Mouse (Mus musculus) right cerebral cortex, postnatal 14 days (tissue): Measurements from ENCODE around the gene Gp5.
"Not testable (repeated sequence)": the region's sequence is repeated elsewhere in the genome, so short reads cannot be mapped to it uniquely, and the experiment has no call there.

ENCODE experiments used
- DNase-seq: peaks from one replicate; pipeline ENCODE4 v3.0.0; 2022

The Gp5 gene

GRCm38 (mm10) chr16:30310647-30311046 lies at the start of gene Gp5:
Gene Gp5 (minus strand): TSS chr16:30310779.
- no peak for DNase-seq

GRCm38 (mm10) chr16:30353489-30353888 lies 42.9 kb upstream of the Gp5 start:
- not testable (repeated sequence) for DNase-seq

- DNase-seq = no peak
Observed at GRCm38 (mm10) chr16:30314236-30314635, 3.7 kb upstream of the Gp5 start.

GRCm38 (mm10) chr16:30310171-30310515 lies 436 bp downstream of the Gp5 start:
- DNase-seq = no peak

- DNase-seq = no peak
Observed at GRCm38 (mm10) chr16:30309395-30310170, 996 bp downstream of the Gp5 start.

- peak; percentile 65 for DNase-seq
Observed at GRCm38 (mm10) chr16:30308616-30309394, 1.8 kb downstream of the Gp5 start.

- DNase-seq = peak; percentile 19
Observed at GRCm38 (mm10) chr16:30307961-30308615, 2.5 kb downstream of the Gp5 start.

GRCm38 (mm10) chr16:30307306-30307705 lies 3.3 kb downstream of the Gp5 start:
- DNase-seq = no peak

GRCm38 (mm10) chr16:30306102-30306501 lies 4.5 kb downstream of the Gp5 start:
- no peak for DNase-seq

GRCm38 (mm10) chr16:30304236-30304635 lies 6.3 kb downstream of the Gp5 start:
- no peak for DNase-seq

GRCm38 (mm10) chr16:30303411-30303810 lies 7.2 kb downstream of the Gp5 start:
- DNase-seq = no peak

- DNase-seq = no peak
Observed at GRCm38 (mm10) chr16:30302686-30303085, 7.9 kb downstream of the Gp5 start.

GRCm38 (mm10) chr16:30299711-30300277 lies 10.8 kb downstream of the Gp5 start:
- no peak for DNase-seq

GRCm38 (mm10) chr16:30297450-30297849 lies 13.1 kb downstream of the Gp5 start:
- DNase-seq = no peak

GRCm38 (mm10) chr16:30296601-30297275 lies 13.8 kb downstream of the Gp5 start:
- DNase-seq = no peak

GRCm38 (mm10) chr16:30295106-30295505 lies 15.5 kb downstream of the Gp5 start:
- no peak for DNase-seq

GRCm38 (mm10) chr16:30290436-30290835 lies 20.1 kb downstream of the Gp5 start:
- no peak for DNase-seq

- no peak for DNase-seq
Observed at GRCm38 (mm10) chr16:30285701-30286100, 24.9 kb downstream of the Gp5 start.

- no peak for DNase-seq
Observed at GRCm38 (mm10) chr16:30283743-30284337, 26.7 kb downstream of the Gp5 start.

GRCm38 (mm10) chr16:30282844-30283495 lies 27.6 kb downstream of the Gp5 start, which contains the start of gene Lrrc15:
Gene Lrrc15 (minus strand): TSS chr16:30283256.
- DNase-seq = no peak

GRCm38 (mm10) chr16:30280676-30281297 lies 29.8 kb downstream of the Gp5 start:
- DNase-seq = no peak
